Mouse (Mus musculus): Measurements from ENCODE around the gene Phox2a. TPM values are rescaled to one million over a fixed set of nuclear protein-coding genes. Genes with fewer than 3 reads are reported as not detected.

Gene Phox2a
- polyA plus RNA-seq (2014; fragmentation: Illumina TruSeq; extraction: RNeasy Lipid Tissue Mini Kit (QIAGEN cat#74804); ENCODE audit: low read depth, low replicate concordance) = not detected

DNA sequence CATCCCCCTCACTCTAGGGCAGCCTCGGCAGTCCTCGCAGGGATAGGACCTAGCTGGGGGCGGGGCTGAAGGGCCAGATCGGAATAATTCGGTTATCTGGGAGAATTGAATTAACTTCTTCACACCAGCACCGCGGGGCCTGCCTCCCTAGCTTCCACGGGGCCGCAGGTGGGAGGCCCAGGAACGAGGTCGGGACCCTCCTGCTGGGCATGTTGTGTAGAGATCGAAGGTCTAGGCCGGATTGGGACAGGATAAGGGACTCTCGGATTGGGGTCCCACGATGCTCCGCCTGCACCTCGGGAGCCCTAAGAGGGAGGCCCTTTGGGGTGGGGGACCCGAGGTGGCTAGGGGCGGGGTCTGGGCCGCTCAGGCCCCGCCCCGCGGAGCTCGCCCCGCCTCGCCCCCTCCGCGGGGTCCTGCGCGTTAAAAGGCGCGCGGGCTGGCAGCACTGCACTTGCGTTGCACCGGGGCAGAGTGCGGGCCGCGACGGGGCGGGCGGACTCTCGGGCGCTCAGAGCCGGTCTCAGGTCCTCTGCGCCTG lies at the start of gene Phox2a:
Phox2a (plus strand) TSS at position 453 of the 541 bp plus-strand sequence.

GRCm38 (mm10) chr7:101837606-101838471 lies 19.7 kb downstream of the Phox2a start, which contains the start of gene Inppl1:
Gene Inppl1, minus strand, starts transcription at chr7:101838229.

GRCm38 (mm10) chr7:101857094-101857493 lies 39.0 kb downstream of the Phox2a start, which contains the start of gene Folr2:
Gene Folr2, minus strand, starts transcription at chr7:101857194.

GRCm38 (mm10) chr7:101863415-101863814 lies 45.3 kb downstream of the Phox2a start, which contains the start of gene Anapc15:
Gene Anapc15, plus strand, starts transcription at chr7:101863715.

DNA sequence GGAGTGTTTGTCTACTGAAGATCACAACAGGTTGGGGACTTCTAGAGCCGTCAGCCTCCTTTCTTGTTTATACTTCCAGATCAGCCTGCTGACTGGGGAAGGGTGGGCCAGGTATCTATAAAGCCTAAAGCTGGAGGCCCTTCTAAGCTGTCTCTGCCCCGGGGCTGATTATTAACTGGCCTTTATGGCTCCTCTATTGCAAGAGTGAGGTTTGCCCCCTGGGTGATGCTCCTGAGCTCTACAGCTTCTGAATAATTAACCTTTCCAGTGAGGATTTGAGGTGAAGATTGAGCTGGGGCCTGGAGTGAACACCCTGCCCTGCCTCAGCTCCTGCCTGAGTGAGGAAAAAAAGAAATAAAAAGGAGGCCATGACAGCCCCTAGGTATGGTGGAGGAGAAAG lies 52.5 kb downstream of the Phox2a start, which contains the start of gene Folr1:
Folr1 (minus strand) TSS at position 160 of the 400 bp plus-strand sequence.

Other genes with a start within 250 kb of the Phox2a start
- gene Art2b, start 232.7 kb upstream of the Phox2a start, polyA plus RNA-seq (2014; fragmentation: Illumina TruSeq; extraction: RNeasy Lipid Tissue Mini Kit (QIAGEN cat#74804); ENCODE audit: low read depth, low replicate concordance) = 2.3 TPM
- 4.3 TPM for gene Clpb, start 154.7 kb upstream of the Phox2a start, polyA plus RNA-seq (2014; fragmentation: Illumina TruSeq; extraction: RNeasy Lipid Tissue Mini Kit (QIAGEN cat#74804); ENCODE audit: low read depth, low replicate concordance)
- 37.8 TPM for gene Inppl1, start 19.9 kb downstream of the Phox2a start, polyA plus RNA-seq (2014; fragmentation: Illumina TruSeq; extraction: RNeasy Lipid Tissue Mini Kit (QIAGEN cat#74804); ENCODE audit: low read depth, low replicate concordance)
- 1.2 TPM for gene Folr2, start 38.9 kb downstream of the Phox2a start, polyA plus RNA-seq (2014; fragmentation: Illumina TruSeq; extraction: RNeasy Lipid Tissue Mini Kit (QIAGEN cat#74804); ENCODE audit: low read depth, low replicate concordance)
- 10.9 TPM for gene Anapc15, start 45.4 kb downstream of the Phox2a start, polyA plus RNA-seq (2014; fragmentation: Illumina TruSeq; extraction: RNeasy Lipid Tissue Mini Kit (QIAGEN cat#74804); ENCODE audit: low read depth, low replicate concordance)
- gene Folr1, start 52.5 kb downstream of the Phox2a start, polyA plus RNA-seq (2014; fragmentation: Illumina TruSeq; extraction: RNeasy Lipid Tissue Mini Kit (QIAGEN cat#74804); ENCODE audit: low read depth, low replicate concordance) = not detected
- 11.3 TPM for gene Lamtor1, start 87.6 kb downstream of the Phox2a start, polyA plus RNA-seq (2014; fragmentation: Illumina TruSeq; extraction: RNeasy Lipid Tissue Mini Kit (QIAGEN cat#74804); ENCODE audit: low read depth, low replicate concordance)
- gene Tomt, start 88.0 kb downstream of the Phox2a start, polyA plus RNA-seq (2014; fragmentation: Illumina TruSeq; extraction: RNeasy Lipid Tissue Mini Kit (QIAGEN cat#74804); ENCODE audit: low read depth, low replicate concordance) = not detected
- 5.4 TPM for gene Lrrc51, start 115.6 kb downstream of the Phox2a start, polyA plus RNA-seq (2014; fragmentation: Illumina TruSeq; extraction: RNeasy Lipid Tissue Mini Kit (QIAGEN cat#74804); ENCODE audit: low read depth, low replicate concordance)
- 86.8 TPM for gene Numa1, start 115.8 kb downstream of the Phox2a start, polyA plus RNA-seq (2014; fragmentation: Illumina TruSeq; extraction: RNeasy Lipid Tissue Mini Kit (QIAGEN cat#74804); ENCODE audit: low read depth, low replicate concordance)
- 8.7 TPM for gene Il18bp, start 200.4 kb downstream of the Phox2a start, polyA plus RNA-seq (2014; fragmentation: Illumina TruSeq; extraction: RNeasy Lipid Tissue Mini Kit (QIAGEN cat#74804); ENCODE audit: low read depth, low replicate concordance)
- gene Rnf121, start 247.2 kb downstream of the Phox2a start, polyA plus RNA-seq (2014; fragmentation: Illumina TruSeq; extraction: RNeasy Lipid Tissue Mini Kit (QIAGEN cat#74804); ENCODE audit: low read depth, low replicate concordance) = 18.5 TPM
- gene Xndc1, start 247.2 kb downstream of the Phox2a start, polyA plus RNA-seq (2014; fragmentation: Illumina TruSeq; extraction: RNeasy Lipid Tissue Mini Kit (QIAGEN cat#74804); ENCODE audit: low read depth, low replicate concordance) = 17.0 TPM
- 0.25 TPM for gene Xntrpc, start 247.4 kb downstream of the Phox2a start, polyA plus RNA-seq (2014; fragmentation: Illumina TruSeq; extraction: RNeasy Lipid Tissue Mini Kit (QIAGEN cat#74804); ENCODE audit: low read depth, low replicate concordance)

Measured in sigmoid colon, adult 10 weeks (tissue).